Mouse (Mus musculus) heart, postnatal 0 days (tissue): Measurements from ENCODE around the gene Rbm20. TPM values are rescaled to one million over a fixed set of nuclear protein-coding genes. Genes with fewer than 3 reads are reported as not detected.

Experiments used
- ATAC-seq: fragments of 200-750 bp; cut with Nextera tagmentation; 2 replicates; pipeline ENCODE4 v1.8.0; 2017; ENCODE audit warnings: low read depth, moderate number of reproducible peaks, moderate library complexity; ENCODE audit not compliant: insufficient read depth
- DNase-seq: peaks from one replicate; pipeline ENCODE4 v3.0.0-alpha.2; 2016; ENCODE audit warnings: low spot score
- H3K27ac ChIP-seq: fragments of 300-500 bp; sonication (generic); 2 replicates; pipeline ENCODE4 v1.5.1; 2014; ENCODE audit warnings: low read depth, mild to moderate bottlenecking
- H3K27me3 ChIP-seq: fragments of 300-500 bp; sonication (generic); 2 replicates; pipeline ENCODE4 v1.6.1; 2014; ENCODE audit warnings: low read length, mixed read lengths; ENCODE audit not compliant: control insufficient read depth, insufficient read depth
- H3K36me3 ChIP-seq: fragments of 300-500 bp; sonication (generic); replicated peaks from 2 replicates; pipeline ENCODE4 v1.6.1; 2014; ENCODE audit warnings: low read length, mixed read lengths; ENCODE audit not compliant: control insufficient read depth, insufficient read depth
- H3K4me1 ChIP-seq: fragments of 300-500 bp; sonication (generic); 2 replicates; pipeline ENCODE4 v1.6.1; 2014; ENCODE audit warnings: antibody characterized with exemption; ENCODE audit not compliant: control insufficient read depth, insufficient read depth
- H3K4me2 ChIP-seq: fragments of 300-500 bp; sonication (generic); 2 replicates; pipeline ENCODE4 v1.6.1; 2014; ENCODE audit warnings: low read depth, mild to moderate bottlenecking, low read length, moderate library complexity
- H3K4me3 ChIP-seq: fragments of 300-500 bp; sonication (generic); 2 replicates; pipeline ENCODE4 v1.5.1; 2014; ENCODE audit warnings: low read depth, low read length
- H3K9ac ChIP-seq: fragments of 300-500 bp; sonication (generic); replicated peaks from 2 replicates; pipeline ENCODE4 v1.6.1; 2014; ENCODE audit warnings: low read depth, low read length, mixed read lengths
- H3K9me3 ChIP-seq: fragments of 300-500 bp; sonication (generic); replicated peaks from 2 replicates; pipeline ENCODE4 v1.6.1; 2016; ENCODE audit warnings: low read length; ENCODE audit not compliant: control insufficient read depth
- CTCF ChIP-seq: IDR thresholded peaks from 2 replicates; pipeline ENCODE4 v1.5.1; 2016; ENCODE audit warnings: antibody characterized with exemption, control low read depth, low read depth
- EP300 ChIP-seq: IDR thresholded peaks from 2 replicates; pipeline ENCODE4 v1.6.1; 2016; ENCODE audit warnings: antibody characterized with exemption, low read depth
- WGBS: fragments of 180-500 bp; shearing (Covaris S2); extraction: QIAGEN DNeasy Blood & Tissue Kit; methylation state at CpG from one replicate; pipeline ENCODE4 v1.1.7; 2014; 5-methylcytosine and 5-hydroxymethylcytosine counted together
- polyA plus RNA-seq: library from polyadenylated mRNA; unstranded; fragments of >200 nt; fragmentation: Nextera tagmentation; extraction: Ambion mirVana; gene quantifications from 2 replicates; pipeline ENCODE4 v1.2.1, GENCODE M21; 2015
- total RNA-seq: library from RNA; depleted of rRNA; stranded (reverse); fragments of >200 nt; gene quantifications from 2 replicates; pipeline ENCODE4 v1.2.3, GENCODE M21; 2014; ENCODE audit warnings: low replicate concordance

The Rbm20 gene
- total and polyA plus RNA-seq, 2 experiments from 2014 or later = 65.2 to 340 TPM

DNA sequence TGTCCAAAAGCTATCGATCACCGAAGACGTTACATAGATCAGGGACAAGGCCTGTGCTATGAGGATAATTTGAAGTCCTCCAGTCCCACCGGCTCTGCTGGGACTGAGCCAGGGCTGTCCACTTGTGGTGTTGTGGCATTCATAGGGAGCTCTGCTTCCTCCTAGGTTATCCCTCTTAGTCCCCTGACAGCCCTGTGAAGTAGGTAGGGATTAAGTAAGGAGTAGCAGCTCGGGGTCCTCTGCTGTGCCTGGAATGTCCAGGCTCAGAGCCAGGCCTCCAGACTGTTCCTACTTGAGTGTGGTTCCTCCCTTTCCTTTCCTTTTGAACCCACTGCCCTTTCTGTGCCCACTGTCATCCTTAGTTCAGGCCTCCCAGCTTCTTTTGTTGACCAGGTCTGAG lies 10.5 kb downstream of the Rbm20 start:
- H3K4me1 ChIP-seq = peaks cover 22% of the 10 kb centered on the region
- H3K27me3 ChIP-seq = no peaks in the 10 kb centered on the region
- no peaks in the 10 kb centered on the region for H3K36me3 ChIP-seq
- 32% methylated on average over 5 of the region's 5 CpGs for WGBS
- TF ChIP-seq EP300 (no peak), CTCF (no peak)
- no peak overlapping the region for H3K4me3 ChIP-seq
- H3K9me3 ChIP-seq = no peaks in the 10 kb centered on the region
- ATAC-seq (peak; percentile 54), DNase-seq (no peak)
- H3K27ac ChIP-seq = peak overlapping the region; percentile 49
- no peak overlapping the region for H3K9ac ChIP-seq
- no peak overlapping the region for H3K4me2 ChIP-seq

DNA sequence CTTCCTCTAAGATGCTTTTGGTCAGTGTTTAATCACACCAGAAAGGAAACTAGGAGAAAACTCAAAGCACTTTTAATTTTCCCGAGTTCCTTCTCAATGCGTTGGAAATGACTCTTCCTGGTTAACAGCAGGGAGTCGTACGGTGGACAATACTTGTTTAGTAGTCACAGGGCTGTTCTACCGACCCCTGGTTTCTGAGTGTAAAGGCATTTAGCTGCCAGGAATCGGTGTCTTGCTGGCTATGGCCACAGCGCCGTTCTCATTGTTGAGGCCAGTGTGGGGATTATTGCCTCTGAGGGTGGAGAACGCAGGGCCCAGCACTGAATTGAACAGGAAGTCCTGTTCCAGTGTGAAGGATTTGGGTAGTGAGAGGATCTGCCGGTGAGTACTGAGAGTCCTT lies 13.7 kb downstream of the Rbm20 start:
- Histone ChIP-seq H3K9me3 (no peaks in the 10 kb centered on the region), H3K4me2 (no peak overlapping the region), H3K36me3 (no peaks in the 10 kb centered on the region), H3K4me1 (peaks cover 16% of the 10 kb centered on the region), H3K27me3 (no peaks in the 10 kb centered on the region), H3K4me3 (no peak overlapping the region), H3K9ac (no peak overlapping the region), H3K27ac (peak overlapping the region; percentile 32)
- WGBS = 69% methylated on average over 10 of the region's 10 CpGs
- no peak for ATAC-seq
- no peak for DNase-seq
- no peak for TF ChIP-seq CTCF
- TF ChIP-seq EP300 = no peak

DNA sequence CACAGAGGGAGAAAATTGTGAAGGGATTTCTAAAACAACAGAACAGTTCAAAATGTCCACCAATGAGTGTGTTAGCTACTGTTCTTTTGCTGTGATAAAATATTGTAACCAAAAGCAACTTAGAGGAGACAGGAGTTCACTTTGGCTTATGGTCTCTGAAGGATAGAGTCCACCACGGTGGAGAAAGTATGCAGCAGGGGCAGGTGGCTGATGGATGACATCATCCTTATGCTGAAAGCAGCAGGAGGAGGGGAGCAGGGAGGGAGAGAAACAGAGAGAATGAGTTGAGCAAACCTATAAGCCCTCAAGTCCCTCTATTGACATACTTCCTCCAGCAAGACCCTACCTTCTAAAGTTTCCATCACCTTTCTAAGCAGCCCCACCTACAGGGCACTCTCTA lies 16.9 kb downstream of the Rbm20 start:
- H3K4me3 ChIP-seq = no peak overlapping the region
- H3K4me1 ChIP-seq = peaks cover 30% of the 10 kb centered on the region
- ATAC-seq (no peak), DNase-seq (no peak)
- no peak overlapping the region for H3K4me2 ChIP-seq
- TF ChIP-seq CTCF (no peak), EP300 (no peak)
- no peaks in the 10 kb centered on the region for H3K9me3 ChIP-seq
- no peaks in the 10 kb centered on the region for H3K27me3 ChIP-seq
- peak overlapping the region; percentile 7; the same call in 1 of the 2 replicates for H3K27ac ChIP-seq
- 8% methylated on average over 1 of the region's 1 CpGs for WGBS
- H3K9ac ChIP-seq = no peak overlapping the region
- H3K36me3 ChIP-seq = no peaks in the 10 kb centered on the region

DNA sequence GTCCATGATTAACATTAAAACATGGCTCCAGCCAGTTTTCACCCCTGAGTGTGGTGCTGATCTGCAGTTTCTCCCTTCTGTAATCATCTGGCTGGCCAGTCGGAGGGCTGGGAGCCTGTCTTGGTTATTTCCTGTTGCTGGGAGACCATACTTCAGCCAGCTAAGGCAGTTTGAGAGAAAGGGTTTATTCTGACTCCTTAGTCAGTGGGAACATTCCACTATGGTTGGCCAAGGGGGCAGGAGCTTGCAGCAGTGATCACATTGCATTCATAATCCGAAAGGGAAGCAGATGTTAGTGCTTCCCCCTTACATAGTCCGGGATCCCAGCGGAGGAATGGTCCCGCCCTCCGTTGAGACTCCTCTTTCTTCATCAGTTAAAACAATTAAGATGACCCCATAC lies 19.0 kb downstream of the Rbm20 start:
- H3K4me2 ChIP-seq = no peak overlapping the region
- TF ChIP-seq CTCF = no peak
- no peak for TF ChIP-seq EP300
- no peak for DNase-seq
- 61% methylated on average over 6 of the region's 6 CpGs for WGBS
- no peak overlapping the region for H3K9ac ChIP-seq
- no peak overlapping the region for H3K4me3 ChIP-seq
- ATAC-seq = no peak
- H3K27ac ChIP-seq = peak overlapping the region; percentile 95
- H3K27me3 ChIP-seq = no peaks in the 10 kb centered on the region
- H3K4me1 ChIP-seq = peaks cover 39% of the 10 kb centered on the region
- no peaks in the 10 kb centered on the region for H3K36me3 ChIP-seq
- H3K9me3 ChIP-seq = no peaks in the 10 kb centered on the region

DNA sequence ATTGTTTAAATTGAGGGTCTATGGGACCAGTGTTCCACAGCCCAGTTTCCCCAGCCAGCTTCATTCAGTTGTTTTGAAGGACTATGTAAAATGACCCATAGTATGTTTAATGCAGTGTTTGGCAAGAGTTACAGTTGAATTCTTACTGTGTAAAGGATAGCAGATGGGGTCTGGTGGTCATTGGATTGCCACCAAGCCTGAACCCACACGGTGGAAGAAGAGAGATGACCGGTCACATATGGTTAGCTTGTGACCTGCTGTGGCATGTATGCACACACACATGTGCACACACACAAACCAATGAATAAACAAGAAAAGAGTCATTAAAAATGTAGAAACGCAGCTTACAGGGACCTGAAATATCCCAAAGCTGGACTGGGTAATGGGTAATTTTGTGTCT lies 19.5 kb downstream of the Rbm20 start:
- WGBS = 67% methylated on average over 3 of the region's 3 CpGs
- H3K4me2 ChIP-seq = peak overlapping the region; percentile 49

More for the DNA sequence above, 19.5 kb downstream of the Rbm20 start:
- H3K9ac ChIP-seq = 0 out of 2 replicates have a peak overlapping the region, but pooled peaks have one; percentile 6
- no peak for DNase-seq
- TF ChIP-seq EP300 (no peak), CTCF (no peak)
- no peaks in the 10 kb centered on the region for H3K36me3 ChIP-seq
- H3K27me3 ChIP-seq = no peaks in the 10 kb centered on the region
- H3K4me1 ChIP-seq = peaks cover 43% of the 10 kb centered on the region
- ATAC-seq = no peak
- H3K9me3 ChIP-seq = no peaks in the 10 kb centered on the region
- H3K27ac ChIP-seq = peak overlapping the region; percentile 95
- H3K4me3 ChIP-seq = no peak overlapping the region
